ENCODE assay signal across 17 mouse cellular contexts in the genomic region with DNA sequence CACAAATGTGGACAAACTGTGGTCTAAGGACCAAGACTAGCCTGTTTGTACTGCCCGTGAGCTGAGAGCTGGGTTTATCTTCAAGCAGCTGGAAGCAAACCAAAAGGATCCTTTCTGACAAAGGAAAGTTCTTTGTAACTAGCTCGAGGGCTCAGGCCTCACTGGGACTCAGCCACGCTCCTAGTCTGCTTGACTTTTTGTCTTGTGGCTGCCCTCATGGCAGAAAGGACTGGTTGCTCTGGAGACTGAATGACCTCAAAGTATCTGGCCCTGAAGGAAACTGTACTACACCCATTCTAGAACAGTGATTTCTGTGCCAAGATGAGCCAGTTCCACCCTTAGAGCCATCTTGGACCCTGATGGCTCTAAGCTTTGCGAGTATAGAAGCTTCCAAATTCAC.
"Had no signal": no experiment of that assay in that cellular context is flagged by ENCODE, and none has a peak within 500 bp of the region (broad histone marks: within the 10 kb centered on the region; RNA-seq: fewer than 3 reads in every experiment).

No protein-coding gene starts in this region.

- H3K4me2 ChIP-seq: limb, embryonic 13.5 days; liver, embryonic 12.5 days; liver, embryonic 15.5 days; neural tube, embryonic 13.5 days had no signal

- ATAC-seq: liver, embryonic 12.5 days had no signal

- H3K27me3 ChIP-seq: liver, embryonic 12.5 days; liver, embryonic 15.5 days; neural tube, embryonic 13.5 days had no signal

- H3K9ac ChIP-seq: limb, embryonic 13.5 days; liver, embryonic 12.5 days; liver, embryonic 15.5 days; neural tube, embryonic 13.5 days had no signal

- DNase-seq: kidney, adult 11 months; kidney, adult 8-10 months; kidney, postnatal 10 days; liver; lung, adult 18-20 months; lung, postnatal 14 days; midbrain, embryonic 14.5 days; retina, postnatal 1 day; thymus, adult 18-20 months; thymus, postnatal 36 days had no signal

- H3K36me3 ChIP-seq: limb, embryonic 10.5 days; limb, embryonic 13.5 days; liver, embryonic 15.5 days; neural tube, embryonic 13.5 days had no signal

- H3K9me3 ChIP-seq: limb, embryonic 10.5 days; limb, embryonic 13.5 days; liver, embryonic 12.5 days; liver, embryonic 15.5 days; neural tube, embryonic 13.5 days had no signal

- H3K27ac ChIP-seq: limb, embryonic 10.5 days; limb, embryonic 13.5 days; liver, embryonic 15.5 days; macrophage; neural tube, embryonic 13.5 days had no signal

- H3K4me3 ChIP-seq: limb, embryonic 10.5 days; limb, embryonic 13.5 days; liver, embryonic 12.5 days; liver, embryonic 15.5 days; myocyte; neural tube, embryonic 13.5 days had no signal
